Mouse (Mus musculus) forelimb bud, embryonic 11.5 days (tissue): ENCODE data around the gene Spink4.

Source experiments
- DNase-seq: peaks from one replicate; pipeline ENCODE4 v3.0.0-alpha.2; 2012; ENCODE audit warnings: low read depth, low spot score

Gene Spink4

GRCm38 (mm10) chr4:40963536-40963935 is 43.7 kb downstream of the Spink4 start:
- no peak for DNase-seq

GRCm38 (mm10) chr4:40969161-40969560 is 49.3 kb downstream of the Spink4 start:
- DNase-seq: no peak

DNA sequence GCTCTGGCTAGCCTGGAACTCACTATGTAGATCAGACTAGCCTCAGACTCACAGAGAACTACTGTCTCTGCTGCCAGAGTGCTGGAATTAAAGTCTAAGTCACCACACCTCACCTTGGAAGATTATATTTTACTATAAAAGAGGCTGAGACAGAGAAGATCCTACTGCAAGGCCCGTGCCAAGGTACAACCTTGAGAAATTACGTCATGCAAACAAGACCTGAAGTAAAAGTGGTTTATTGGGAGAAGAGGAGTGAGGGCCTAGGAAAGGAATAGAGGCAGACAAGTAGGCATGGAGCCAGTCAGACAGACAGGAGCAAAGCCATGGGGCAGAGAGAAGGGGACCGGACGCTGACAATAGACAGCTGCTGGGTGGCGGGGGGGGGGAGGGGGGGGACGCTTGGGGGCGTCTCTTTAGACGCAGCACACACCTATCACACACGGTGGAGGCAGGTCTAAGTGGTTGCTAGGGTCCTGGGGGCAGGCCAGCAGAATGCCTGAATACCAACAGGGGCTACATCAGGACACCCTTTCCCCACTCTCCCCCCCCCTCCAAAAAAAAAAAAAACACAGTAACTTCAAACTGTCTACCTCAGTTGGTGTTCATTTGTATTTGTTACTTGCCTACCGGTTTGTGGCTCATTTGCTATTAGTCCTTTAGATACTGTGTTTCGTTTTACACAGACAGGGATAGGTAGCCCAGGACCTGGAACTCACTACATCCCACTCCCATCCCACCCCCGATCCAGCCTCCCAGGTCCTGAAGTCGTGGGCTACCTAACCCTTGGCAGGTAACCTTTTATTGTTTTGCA is 50.1 kb downstream of the Spink4 start:
- DNase-seq: no peak

DNA sequence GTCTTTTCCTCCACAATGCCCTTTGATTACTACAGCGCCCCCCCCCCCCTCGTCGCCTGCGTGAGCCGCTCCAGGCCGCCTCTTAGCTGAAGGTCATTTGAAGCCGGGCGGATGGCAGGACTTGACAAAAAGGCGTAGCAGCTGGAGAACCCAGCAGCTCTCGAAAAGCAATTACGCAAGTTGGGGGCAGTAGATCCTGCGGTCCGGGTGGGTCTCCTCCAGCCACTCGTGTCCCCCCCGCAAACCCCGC is 50.7 kb downstream of the Spink4 start:
- no peak for DNase-seq

DNA sequence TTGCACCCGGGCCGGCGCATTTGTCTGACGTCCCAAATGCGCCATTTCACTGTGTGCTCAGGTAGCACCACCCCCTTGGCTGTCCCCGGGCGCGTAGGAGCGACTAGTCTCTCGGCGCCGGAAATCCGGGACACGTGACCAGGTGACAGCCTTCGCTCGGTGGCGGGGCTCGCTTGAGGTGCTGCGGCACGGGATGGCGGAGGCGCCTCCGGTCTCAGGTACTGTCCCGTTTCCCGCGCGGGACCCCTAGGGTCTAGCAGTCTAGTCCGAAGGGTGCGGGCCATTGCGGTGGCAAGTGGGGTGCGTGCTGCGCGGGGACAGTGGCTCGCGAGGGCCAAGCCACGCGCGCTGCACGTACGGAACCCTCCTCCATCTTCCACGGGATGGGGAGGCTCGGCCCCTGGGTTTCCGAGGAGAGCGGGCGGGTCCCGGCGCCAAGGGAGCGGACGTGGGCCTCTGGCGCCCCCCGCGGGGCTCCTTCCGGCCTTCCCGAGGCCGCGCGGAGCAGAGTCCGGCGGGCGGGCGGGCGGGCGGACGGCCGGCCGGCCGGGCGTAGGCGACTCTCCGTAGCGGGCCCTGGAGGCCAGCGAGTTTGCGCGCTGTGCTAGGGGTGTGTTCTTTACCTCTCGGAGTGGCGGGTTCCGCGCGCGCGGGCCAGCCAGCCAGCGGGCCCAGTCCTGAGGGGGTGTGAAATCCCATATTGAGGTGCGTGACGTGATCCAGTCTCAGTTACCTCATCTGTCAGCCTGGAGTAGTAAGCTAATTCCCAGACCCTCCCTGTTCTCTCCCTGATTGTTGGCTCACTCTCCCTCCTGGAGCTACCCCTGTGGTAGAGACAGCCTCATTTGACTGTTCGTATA is 51.2 kb downstream of the Spink4 start, which contains the start of gene Nfx1:
Nfx1 (plus strand) TSS at position 65 of the 860 bp plus-strand sequence.
- DNase-seq: peak; percentile 93

- DNase-seq: peak; percentile 54
These were observed 51.9 kb downstream of the Spink4 start for GRCm38 (mm10) chr4:40971744-40972143.

DNA sequence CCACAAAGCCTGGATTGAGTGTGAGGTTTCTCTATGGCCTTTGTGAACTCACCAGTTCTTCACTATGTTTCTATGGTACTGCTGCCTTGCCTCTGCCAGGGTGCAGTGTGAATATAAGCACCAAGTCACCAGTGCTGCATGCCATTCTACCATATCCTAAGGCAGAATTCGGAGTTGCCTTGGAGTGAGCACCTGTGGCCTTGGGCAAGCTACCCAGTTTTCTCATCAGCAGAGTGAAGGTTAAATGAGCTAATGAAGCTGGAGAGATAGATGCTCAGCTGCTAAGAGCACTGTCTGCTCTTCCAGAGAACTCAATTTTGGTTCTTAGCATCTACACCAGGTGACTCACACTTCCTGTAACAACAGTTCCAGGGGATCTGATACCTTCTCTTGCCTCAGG is 54.2 kb downstream of the Spink4 start:
- no peak for DNase-seq

DNA sequence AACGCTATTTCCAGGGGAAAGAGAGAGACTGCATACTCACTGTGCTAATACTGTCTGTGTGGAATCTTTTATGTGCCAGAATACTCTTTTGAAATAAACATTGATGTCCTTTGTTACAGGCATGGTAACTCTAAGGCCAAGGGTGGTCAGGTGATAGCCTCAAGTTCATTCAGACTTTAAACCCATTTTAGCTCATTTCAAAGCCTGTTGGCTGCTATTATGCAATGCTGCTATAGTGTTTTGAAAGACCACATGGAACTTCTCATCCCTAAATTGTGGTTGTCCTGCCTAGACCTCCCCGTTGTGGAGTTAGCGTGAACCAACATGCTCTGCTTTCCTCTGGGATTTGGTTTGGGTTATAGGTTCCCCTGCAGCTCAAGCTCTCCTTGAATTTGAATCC is 55.8 kb downstream of the Spink4 start:
- DNase-seq: no peak

GRCm38 (mm10) chr4:40976651-40977050 is 56.8 kb downstream of the Spink4 start:
- DNase-seq: no peak

GRCm38 (mm10) chr4:40979430-40979829 is 59.6 kb downstream of the Spink4 start:
- DNase-seq: no peak
